Mouse (Mus musculus) forebrain, embryonic 13.5 days (tissue): Measurements from ENCODE around the gene Bach2. TPM values are rescaled to one million over a fixed set of nuclear protein-coding genes. Genes with fewer than 3 reads are reported as not detected.

Experiments used
- ATAC-seq: fragments of 200-750 bp; cut with Nextera tagmentation; 2 replicates; pipeline ENCODE4 v1.8.0; 2017
- H3K27ac ChIP-seq: fragments of 300-500 bp; sonication (generic); 2 replicates; pipeline ENCODE4 v1.5.1; 2015; ENCODE audit warnings: inconsistent platforms, mild to moderate bottlenecking, moderate library complexity
- H3K27me3 ChIP-seq: fragments of 300-500 bp; sonication (generic); 2 replicates; pipeline ENCODE4 v1.6.1; 2015; ENCODE audit warnings: mild to moderate bottlenecking, inconsistent platforms
- H3K36me3 ChIP-seq: fragments of 300-500 bp; sonication (generic); 2 replicates; pipeline ENCODE4 v1.6.1; 2015; ENCODE audit warnings: mild to moderate bottlenecking, inconsistent platforms; ENCODE audit not compliant: poor library complexity, severe bottlenecking
- H3K4me1 ChIP-seq: fragments of 300-500 bp; sonication (generic); 2 replicates; pipeline ENCODE4 v1.6.1; 2015; ENCODE audit warnings: inconsistent platforms
- H3K4me2 ChIP-seq: fragments of 300-500 bp; sonication (generic); 2 replicates; pipeline ENCODE4 v1.6.1; 2015; ENCODE audit warnings: inconsistent platforms, mild to moderate bottlenecking, moderate library complexity
- H3K4me3 ChIP-seq: fragments of 300-500 bp; sonication (generic); 2 replicates; pipeline ENCODE4 v1.5.1; 2015; ENCODE audit warnings: mild to moderate bottlenecking, inconsistent platforms
- H3K9ac ChIP-seq: fragments of 300-500 bp; sonication (generic); 2 replicates; pipeline ENCODE4 v1.6.1; 2015; ENCODE audit warnings: mild to moderate bottlenecking, inconsistent platforms
- H3K9me3 ChIP-seq: fragments of 300-500 bp; sonication (generic); replicated peaks from 2 replicates; pipeline ENCODE4 v1.6.1; 2016; ENCODE audit warnings: inconsistent platforms
- WGBS: fragments of 180-500 bp; shearing (Covaris S2); methylation state at CpG from one replicate; pipeline ENCODE4 v1.1.7; 2015; 5-methylcytosine and 5-hydroxymethylcytosine counted together
- polyA plus RNA-seq: library from polyadenylated mRNA; unstranded; fragments of >200 nt; fragmentation: Nextera tagmentation; extraction: Ambion mirVana; gene quantifications from 2 replicates; pipeline ENCODE4 v1.2.1, GENCODE M21; 2015

Bach2 gene
- polyA plus RNA-seq, 1 experiment from 2014 or later: 26.2 TPM

GRCm38 (mm10) chr4:32479231-32479630 lies 240.6 kb downstream of the Bach2 start:
- H3K27me3 ChIP-seq: no peaks in the 10 kb centered on the region
- 9% methylated on average over 3 of the region's 3 CpGs for WGBS
- H3K9ac ChIP-seq: no peak overlapping the region
- peaks cover 70% of the 10 kb centered on the region for H3K4me1 ChIP-seq
- H3K9me3 ChIP-seq: no peaks in the 10 kb centered on the region
- no peak overlapping the region for H3K4me3 ChIP-seq
- peak overlapping the region; percentile 27; the same call in 1 of the 2 replicates for H3K27ac ChIP-seq
- ATAC-seq: no peak
- H3K36me3 ChIP-seq: no peaks in the 10 kb centered on the region
- no peak overlapping the region for H3K4me2 ChIP-seq

- no peak overlapping the region for H3K4me2 ChIP-seq
- H3K36me3 ChIP-seq: no peaks in the 10 kb centered on the region
- 0 out of 2 replicates have a peak overlapping the region, but pooled peaks have one; percentile 23 for H3K9ac ChIP-seq
- no peak overlapping the region for H3K4me3 ChIP-seq
- ATAC-seq: peak; percentile 39; the same call in 1 of the 2 replicates
- WGBS: 53% methylated on average over 16 of the region's 16 CpGs
- no peaks in the 10 kb centered on the region for H3K9me3 ChIP-seq
- peaks cover 71% of the 10 kb centered on the region for H3K4me1 ChIP-seq
- no peaks in the 10 kb centered on the region for H3K27me3 ChIP-seq
- peak overlapping the region; percentile 75 for H3K27ac ChIP-seq
Measured at GRCm38 (mm10) chr4:32479801-32480700, 241.4 kb downstream of the Bach2 start.

- Histone ChIP-seq H3K4me1 (peaks cover 85% of the 10 kb centered on the region), H3K27ac (peak overlapping the region; percentile 75), H3K9ac (peak overlapping the region; percentile 30), H3K27me3 (no peaks in the 10 kb centered on the region), H3K4me2 (peak overlapping the region; percentile 28; the same call in 1 of the 2 replicates), H3K9me3 (no peaks in the 10 kb centered on the region), H3K36me3 (no peaks in the 10 kb centered on the region), H3K4me3 (no peak overlapping the region)
- ATAC-seq: 0 out of 2 replicates have a peak, but pooled peaks have one; percentile 13
- 24% methylated on average over 18 of the region's 18 CpGs for WGBS
Measured at GRCm38 (mm10) chr4:32481366-32482055, 242.9 kb downstream of the Bach2 start.

GRCm38 (mm10) chr4:32482138-32482537 lies 243.5 kb downstream of the Bach2 start:
- Histone ChIP-seq H3K4me1 (peaks cover 86% of the 10 kb centered on the region), H3K36me3 (no peaks in the 10 kb centered on the region), H3K27me3 (no peaks in the 10 kb centered on the region), H3K4me2 (no peak overlapping the region), H3K27ac (peak overlapping the region; percentile 75), H3K9me3 (no peaks in the 10 kb centered on the region), H3K9ac (no peak overlapping the region), H3K4me3 (no peak overlapping the region)
- ATAC-seq: no peak
- 62% methylated on average over 8 of the region's 8 CpGs for WGBS

GRCm38 (mm10) chr4:32482936-32483335 lies 244.3 kb downstream of the Bach2 start:
- ATAC-seq: no peak

GRCm38 (mm10) chr4:32485848-32486247 lies 247.2 kb downstream of the Bach2 start:
- Histone ChIP-seq H3K27ac (peak overlapping the region; percentile 88), H3K4me3 (no peak overlapping the region), H3K9me3 (no peaks in the 10 kb centered on the region), H3K27me3 (no peaks in the 10 kb centered on the region), H3K9ac (0 out of 2 replicates have a peak overlapping the region, but pooled peaks have one; percentile 16), H3K4me1 (peaks cover 60% of the 10 kb centered on the region), H3K4me2 (no peak overlapping the region), H3K36me3 (no peaks in the 10 kb centered on the region)
- ATAC-seq: no peak
- WGBS: 36% methylated on average over 5 of the region's 5 CpGs

More at GRCm38 (mm10) chr4:32482936-32483335, 244.3 kb downstream of the Bach2 start:
- H3K36me3 ChIP-seq: no peaks in the 10 kb centered on the region
- H3K9me3 ChIP-seq: no peaks in the 10 kb centered on the region
- 14% methylated on average over 8 of the region's 8 CpGs for WGBS
- peak overlapping the region; percentile 75 for H3K27ac ChIP-seq
- H3K4me2 ChIP-seq: no peak overlapping the region
- H3K27me3 ChIP-seq: no peaks in the 10 kb centered on the region
- H3K9ac ChIP-seq: no peak overlapping the region; the same call in 1 of the 2 replicates
- H3K4me1 ChIP-seq: peaks cover 88% of the 10 kb centered on the region
- H3K4me3 ChIP-seq: no peak overlapping the region

- Histone ChIP-seq H3K27me3 (no peaks in the 10 kb centered on the region), H3K36me3 (no peaks in the 10 kb centered on the region), H3K4me2 (peak overlapping the region; percentile 49), H3K4me1 (peaks cover 50% of the 10 kb centered on the region), H3K9me3 (no peaks in the 10 kb centered on the region), H3K4me3 (0 out of 2 replicates have a peak overlapping the region, but pooled peaks have one; percentile 5), H3K27ac (peak overlapping the region; percentile 88), H3K9ac (peak overlapping the region; percentile 43)
- 15% methylated on average over 17 of the region's 17 CpGs for WGBS
- ATAC-seq: peak; percentile 88
Measured at GRCm38 (mm10) chr4:32486654-32487398, 248.2 kb downstream of the Bach2 start.

- Histone ChIP-seq H3K9ac (no peak overlapping the region), H3K27me3 (no peaks in the 10 kb centered on the region), H3K4me3 (no peak overlapping the region), H3K27ac (no peak overlapping the region), H3K4me1 (peaks cover 31% of the 10 kb centered on the region), H3K4me2 (no peak overlapping the region), H3K9me3 (no peaks in the 10 kb centered on the region), H3K36me3 (no peaks in the 10 kb centered on the region)
- WGBS: 85% methylated on average over 1 of the region's 1 CpGs
- ATAC-seq: no peak
Measured at GRCm38 (mm10) chr4:32489186-32489585, 250.6 kb downstream of the Bach2 start.

- WGBS: 85% methylated on average over 8 of the region's 8 CpGs
- H3K9me3 ChIP-seq: no peaks in the 10 kb centered on the region
- no peak for ATAC-seq
- no peak overlapping the region for H3K4me2 ChIP-seq
- H3K27me3 ChIP-seq: no peaks in the 10 kb centered on the region
- H3K27ac ChIP-seq: no peak overlapping the region
- no peak overlapping the region for H3K4me3 ChIP-seq
- no peak overlapping the region for H3K9ac ChIP-seq
- no peaks in the 10 kb centered on the region for H3K36me3 ChIP-seq
- H3K4me1 ChIP-seq: peaks cover 19% of the 10 kb centered on the region
Measured at GRCm38 (mm10) chr4:32491176-32491575, 252.6 kb downstream of the Bach2 start.

GRCm38 (mm10) chr4:32492834-32493233 lies 254.2 kb downstream of the Bach2 start:
- Histone ChIP-seq H3K4me1 (0 out of 2 replicates have a peak, but pooled peaks cover 2% of the 10 kb centered on the region), H3K9ac (no peak overlapping the region), H3K27ac (no peak overlapping the region), H3K4me2 (no peak overlapping the region), H3K9me3 (no peaks in the 10 kb centered on the region), H3K4me3 (no peak overlapping the region), H3K36me3 (no peaks in the 10 kb centered on the region), H3K27me3 (no peaks in the 10 kb centered on the region)
- 85% methylated on average over 7 of the region's 7 CpGs for WGBS
- ATAC-seq: no peak

- no peak overlapping the region for H3K27ac ChIP-seq
- WGBS: 86% methylated on average over 8 of the region's 8 CpGs
Measured at GRCm38 (mm10) chr4:32501780-32502179, 263.2 kb downstream of the Bach2 start.

More at GRCm38 (mm10) chr4:32501780-32502179, 263.2 kb downstream of the Bach2 start:
- peaks cover 23% of the 10 kb centered on the region for H3K4me1 ChIP-seq
- no peak overlapping the region for H3K4me2 ChIP-seq
- ATAC-seq: no peak
- H3K4me3 ChIP-seq: no peak overlapping the region
- H3K9ac ChIP-seq: no peak overlapping the region
- peaks cover 33% of the 10 kb centered on the region for H3K36me3 ChIP-seq
- H3K9me3 ChIP-seq: no peaks in the 10 kb centered on the region
- H3K27me3 ChIP-seq: no peaks in the 10 kb centered on the region
